Mouse (Mus musculus) liver, postnatal 0 days (tissue): ENCODE measurements around the gene Lrmda.

ENCODE experiments used
- CTCF ChIP-seq: sonication (generic); IDR thresholded peaks from 2 replicates; pipeline ENCODE4 v1.5.1; 2016; ENCODE audit warnings: antibody characterized with exemption, low read depth
- EP300 ChIP-seq: IDR thresholded peaks from 2 replicates; pipeline ENCODE4 v1.6.1; 2016; ENCODE audit warnings: antibody characterized with exemption, low read depth, mild to moderate bottlenecking

- TF ChIP-seq CTCF (no peak), EP300 (no peak)
These were observed 393.7 kb downstream of the Lrmda start for GRCm38 (mm10) chr14:22413220-22413619.
